Mouse (Mus musculus): ENCODE measurements around the gene Dnaaf3.

Gene Dnaaf3

GRCm38 (mm10) chr7:4500892-4501471, 31.3 kb downstream of the Dnaaf3 start:
- no peak for DNase-seq (ENCODE audit: low read depth, low spot score)

- no peak for DNase-seq (ENCODE audit: low read depth, low spot score)
Observed at GRCm38 (mm10) chr7:4499034-4499433, 33.2 kb downstream of the Dnaaf3 start.

GRCm38 (mm10) chr7:4498251-4498650, 34.0 kb downstream of the Dnaaf3 start:
- DNase-seq (ENCODE audit: low read depth, low spot score), result no peak

- no peak for DNase-seq (ENCODE audit: low read depth, low spot score)
Observed at GRCm38 (mm10) chr7:4497271-4497903, 34.9 kb downstream of the Dnaaf3 start.

- no peak for DNase-seq (ENCODE audit: low read depth, low spot score)
Observed at GRCm38 (mm10) chr7:4496468-4496867, 35.8 kb downstream of the Dnaaf3 start.

- no peak for DNase-seq (ENCODE audit: low read depth, low spot score)
Observed at GRCm38 (mm10) chr7:4493991-4494390, 38.3 kb downstream of the Dnaaf3 start.

GRCm38 (mm10) chr7:4492284-4493224, 39.7 kb downstream of the Dnaaf3 start:
- no peak for DNase-seq (ENCODE audit: low read depth, low spot score)

GRCm38 (mm10) chr7:4491308-4491707, 40.9 kb downstream of the Dnaaf3 start:
- DNase-seq (ENCODE audit: low read depth, low spot score), result no peak

GRCm38 (mm10) chr7:4482281-4482680, 50.0 kb downstream of the Dnaaf3 start:
- DNase-seq (ENCODE audit: low read depth, low spot score), result no peak

GRCm38 (mm10) chr7:4479674-4480073, 52.6 kb downstream of the Dnaaf3 start:
- no peak for DNase-seq (ENCODE audit: low read depth, low spot score)

GRCm38 (mm10) chr7:4478796-4479291, 53.4 kb downstream of the Dnaaf3 start:
- DNase-seq (ENCODE audit: low read depth, low spot score), result no peak

- no peak for DNase-seq (ENCODE audit: low read depth, low spot score)
Observed at GRCm38 (mm10) chr7:4478021-4478795, 54.0 kb downstream of the Dnaaf3 start.

GRCm38 (mm10) chr7:4473940-4474339, 58.3 kb downstream of the Dnaaf3 start:
- no peak for DNase-seq (ENCODE audit: low read depth, low spot score)

Data from brain, embryonic 18.5 days (tissue).